9 mouse cellular contexts compared by ENCODE assay signal in the genomic region with DNA sequence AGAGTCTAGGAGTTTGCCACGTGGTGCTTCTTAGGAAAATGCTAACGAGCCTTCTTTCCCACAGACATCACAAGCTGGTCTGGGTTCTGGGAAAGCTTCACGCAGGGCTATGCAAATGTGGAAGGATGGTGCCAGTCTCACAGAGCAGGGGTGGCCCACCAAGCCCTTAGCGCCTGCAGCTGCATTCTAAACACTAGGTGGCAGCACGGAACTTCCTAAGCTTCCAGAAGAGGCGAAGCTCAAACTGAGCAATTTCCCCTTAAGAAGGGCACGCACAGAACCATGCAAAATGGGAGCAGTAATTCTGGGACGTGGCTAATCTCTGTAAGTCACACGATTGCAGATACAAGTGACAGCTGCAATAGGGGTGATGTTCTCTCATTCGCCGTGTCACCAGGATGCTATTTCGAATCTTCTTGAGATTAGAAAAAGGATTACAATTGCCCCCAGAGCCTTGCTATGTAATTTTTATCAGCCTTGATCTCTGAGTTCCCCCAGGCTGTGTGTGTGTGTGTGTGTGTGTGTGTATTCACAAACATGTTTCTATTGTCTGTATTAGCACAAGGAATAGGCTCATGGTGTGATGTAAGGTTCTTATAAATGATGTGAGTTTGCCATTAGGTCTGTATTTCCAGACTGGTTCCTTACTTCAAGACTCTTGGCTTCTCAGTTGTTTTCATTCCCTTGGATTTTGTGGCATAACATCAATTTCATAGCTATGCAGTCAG.
DNase-seq lines count a peak whose midpoint lies in the region; ATAC-seq and TF ChIP-seq lines count a peak whose summit lies in the region.
"Had no signal": no experiment of that assay in that cellular context is flagged by ENCODE, and none has a peak within 500 bp of the region (broad histone marks: within the 10 kb centered on the region; RNA-seq: fewer than 3 reads in every experiment).

No protein-coding gene starts in this region.

- TF ChIP-seq CTCF in E14TG2a.4 (conservative IDR thresholded peaks at IDR 0.05; ENCODE audit: low read length): peak; percentile 78
- TF ChIP-seq CTCF in brain, embryonic 14.5 days (IDR thresholded peaks at IDR 0.05; ENCODE audit: borderline replicate concordance, extremely low read depth, insufficient read depth, insufficient read length): peak; percentile 94
- TF ChIP-seq CTCF in liver, adult 2 months (IDR thresholded peaks at IDR 0.05; ENCODE audit: low read depth, low read length): peak; percentile 83

- no peak overlapping the region for H3K9ac ChIP-seq in heart, embryonic 13.5 days
- H3K9ac ChIP-seq in liver, adult 2 months (ENCODE audit: low read depth, low read length): no peak overlapping the region
- H3K9ac ChIP-seq in neural tube, embryonic 11.5 days (ENCODE audit: low read length): no peak overlapping the region

- H3K27me3 ChIP-seq in E14TG2a.4 (ENCODE audit: insufficient read depth, low read length): peaks cover 15% of the 10 kb centered on the region
- H3K27me3 ChIP-seq in heart, embryonic 13.5 days (replicated peaks): peaks cover 4% of the 10 kb centered on the region; the same call in 1 of the 2 replicates
- no peaks in the 10 kb centered on the region for H3K27me3 ChIP-seq in liver, adult 2 months (ENCODE audit: control insufficient read depth, insufficient read depth, low read length)
- no peaks in the 10 kb centered on the region for H3K27me3 ChIP-seq in neural tube, embryonic 11.5 days (ENCODE audit: control insufficient read depth, insufficient read depth, low read length)
- H3K27me3 ChIP-seq: megakaryocyte, embryonic 14.5 days had no signal

- H3K4me3 ChIP-seq in E14TG2a.4 (replicated peaks; ENCODE audit: low read length): no peak overlapping the region
- no peak overlapping the region for H3K4me3 ChIP-seq in heart, embryonic 13.5 days
- H3K4me3 ChIP-seq in liver, adult 2 months (ENCODE audit: insufficient read depth, low read depth, low read length): no peak overlapping the region
- H3K4me3 ChIP-seq in neural tube, embryonic 11.5 days (ENCODE audit: low read depth, low read length): no peak overlapping the region
- H3K4me3 ChIP-seq: megakaryocyte, embryonic 14.5 days had no signal

- ATAC-seq in heart, embryonic 13.5 days (ENCODE audit: extremely low read depth, insufficient number of reproducible peaks, low FRiP score, low TSS enrichment): peak; percentile 37; the same call in 1 of the 2 replicates
- peak; percentile 93 for ATAC-seq in neural tube, embryonic 11.5 days (ENCODE audit: insufficient read depth, low FRiP score, low TSS enrichment)

- H3K9me3 ChIP-seq in E14TG2a.4 (ENCODE audit: low read length): no peaks in the 10 kb centered on the region; the same call in 1 of the 2 replicates
- H3K9me3 ChIP-seq in heart, embryonic 13.5 days: no peaks in the 10 kb centered on the region
- H3K9me3 ChIP-seq in neural tube, embryonic 11.5 days (ENCODE audit: control insufficient read depth, low read length): no peaks in the 10 kb centered on the region
- H3K9me3 ChIP-seq: megakaryocyte, embryonic 14.5 days had no signal

- H3K36me3 ChIP-seq in E14TG2a.4 (ENCODE audit: insufficient read depth, low read length): no peaks in the 10 kb centered on the region
- no peaks in the 10 kb centered on the region for H3K36me3 ChIP-seq in heart, embryonic 13.5 days
- H3K36me3 ChIP-seq in liver, adult 2 months (ENCODE audit: control insufficient read depth, insufficient read depth, low read length): no peaks in the 10 kb centered on the region
- H3K36me3 ChIP-seq in neural tube, embryonic 11.5 days (ENCODE audit: control insufficient read depth, insufficient read depth, low read length): no peaks in the 10 kb centered on the region

- WGBS in heart, embryonic 13.5 days: 4% methylated on average over 12 of the region's 12 CpGs
- 14% methylated on average over 12 of the region's 12 CpGs for WGBS in liver, adult 2 months
- WGBS in neural tube, embryonic 11.5 days: 14% methylated on average over 12 of the region's 12 CpGs

- H3K4me2 ChIP-seq in heart, embryonic 13.5 days: 0 out of 2 replicates have a peak overlapping the region, but pooled peaks have one; percentile 24
- H3K4me2 ChIP-seq in neural tube, embryonic 11.5 days (ENCODE audit: low read depth): no peak overlapping the region

- peak; percentile 98 for DNase-seq in brain, embryonic 14.5 days (ENCODE audit: low read depth)
- peak; percentile 60 for DNase-seq in fibroblast of lung, adult 2 months (ENCODE audit: low read depth)
- peak; percentile 86 for DNase-seq in kidney, postnatal 10 days
- DNase-seq in liver, adult 2 months (ENCODE audit: extremely low read depth, low read depth, low spot score): peak; percentile 60
- DNase-seq in neural tube, embryonic 11.5 days (ENCODE audit: low spot score): peak; percentile 84
- DNase-seq in thymus, adult 18-20 months: peak; percentile 19 to 27

- no peak overlapping the region for H3K27ac ChIP-seq in heart, embryonic 13.5 days (replicated peaks)
- no peak overlapping the region for H3K27ac ChIP-seq in liver, adult 2 months (replicated peaks; ENCODE audit: insufficient read depth, low read depth, low read length)
- H3K27ac ChIP-seq in neural tube, embryonic 11.5 days (ENCODE audit: low read depth, low read length): no peak overlapping the region

- no peaks in the 10 kb centered on the region for H3K79me2 ChIP-seq in liver, adult 2 months (ENCODE audit: control insufficient read depth, insufficient read depth, low read length)

- H3K4me1 ChIP-seq in E14TG2a.4 (replicated peaks; ENCODE audit: low read depth, low read length): peaks cover 31% of the 10 kb centered on the region
- peaks cover 31% of the 10 kb centered on the region for H3K4me1 ChIP-seq in heart, embryonic 13.5 days
- no peaks in the 10 kb centered on the region for H3K4me1 ChIP-seq in liver, adult 2 months (ENCODE audit: control insufficient read depth, insufficient read depth, low read length)
- no peaks in the 10 kb centered on the region for H3K4me1 ChIP-seq in neural tube, embryonic 11.5 days (ENCODE audit: control insufficient read depth, insufficient read depth, low read length)
- H3K4me1 ChIP-seq: megakaryocyte, embryonic 14.5 days had no signal

- no peak for TF ChIP-seq POLR2A in brain, embryonic 14.5 days (IDR thresholded peaks at IDR 0.05; ENCODE audit: borderline replicate concordance, extremely low read depth, insufficient read depth, insufficient read length, poor library complexity, severe bottlenecking)
- no peak for TF ChIP-seq POLR2A in liver, adult 2 months (IDR thresholded peaks at IDR 0.05; ENCODE audit: extremely low read depth, insufficient read depth, low read length)

Comparison
In these comparisons a context has a peak if more than half of its experiments do, and no peak if none do; other contexts are left out.
1. DNase-seq: peak in every context shown above with its lines; median percentile 98 in brain, embryonic 14.5 days; 86 in kidney, postnatal 10 days; 84 in neural tube, embryonic 11.5 days; 60 in fibroblast of lung, adult 2 months; 60 in liver, adult 2 months; 23 in thymus, adult 18-20 months.